Mouse (Mus musculus) megakaryocyte, embryonic 14.5 days (primary cell): ENCODE data around the gene Slc37a4. TPM values are rescaled to one million over a fixed set of nuclear protein-coding genes. Genes with fewer than 3 reads are reported as not detected.
"Not testable (repeated sequence)": the region's sequence is repeated elsewhere in the genome, so short reads cannot be mapped to it uniquely, and the experiment has no call there.

Source experiments
- H3K27me3 ChIP-seq: replicated peaks from 2 replicates; pipeline ENCODE3; 2012; ENCODE audit warnings: inconsistent platforms
- H3K36me3 ChIP-seq: replicated peaks from 2 replicates; pipeline ENCODE3; 2012; ENCODE audit warnings: low read length, inconsistent platforms, mixed read lengths
- H3K4me1 ChIP-seq: 2 replicates; pipeline ENCODE4 v1.6.1; 2012; ENCODE audit warnings: inconsistent platforms
- H3K4me3 ChIP-seq: replicated peaks from 2 replicates; pipeline ENCODE3; 2012; ENCODE audit warnings: moderate library complexity, mild to moderate bottlenecking, inconsistent platforms
- H3K9me3 ChIP-seq: 2 replicates; pipeline ENCODE4 v1.6.1; 2012; ENCODE audit warnings: inconsistent platforms
- FLI1 ChIP-seq: IDR thresholded peaks from 2 replicates; pipeline ENCODE4 v1.6.1; 2012; ENCODE audit warnings: low read length, inconsistent platforms, mixed read lengths
- GATA1 ChIP-seq: IDR thresholded peaks from 3 replicates; pipeline ENCODE4 v1.6.1; 2012; ENCODE audit warnings: mixed read lengths, low read length, inconsistent platforms, borderline replicate concordance
- polyA plus RNA-seq: library from polyadenylated mRNA; stranded (reverse); fragments of >175 nt; gene quantifications from 2 replicates; pipeline ENCODE4 v1.2.3, GENCODE M21; 2012; ENCODE audit warnings: low replicate concordance; ENCODE audit not compliant: insufficient read depth

Gene Slc37a4
- 10.2 and 10.4 TPM in 2 replicates for polyA plus RNA-seq

DNA sequence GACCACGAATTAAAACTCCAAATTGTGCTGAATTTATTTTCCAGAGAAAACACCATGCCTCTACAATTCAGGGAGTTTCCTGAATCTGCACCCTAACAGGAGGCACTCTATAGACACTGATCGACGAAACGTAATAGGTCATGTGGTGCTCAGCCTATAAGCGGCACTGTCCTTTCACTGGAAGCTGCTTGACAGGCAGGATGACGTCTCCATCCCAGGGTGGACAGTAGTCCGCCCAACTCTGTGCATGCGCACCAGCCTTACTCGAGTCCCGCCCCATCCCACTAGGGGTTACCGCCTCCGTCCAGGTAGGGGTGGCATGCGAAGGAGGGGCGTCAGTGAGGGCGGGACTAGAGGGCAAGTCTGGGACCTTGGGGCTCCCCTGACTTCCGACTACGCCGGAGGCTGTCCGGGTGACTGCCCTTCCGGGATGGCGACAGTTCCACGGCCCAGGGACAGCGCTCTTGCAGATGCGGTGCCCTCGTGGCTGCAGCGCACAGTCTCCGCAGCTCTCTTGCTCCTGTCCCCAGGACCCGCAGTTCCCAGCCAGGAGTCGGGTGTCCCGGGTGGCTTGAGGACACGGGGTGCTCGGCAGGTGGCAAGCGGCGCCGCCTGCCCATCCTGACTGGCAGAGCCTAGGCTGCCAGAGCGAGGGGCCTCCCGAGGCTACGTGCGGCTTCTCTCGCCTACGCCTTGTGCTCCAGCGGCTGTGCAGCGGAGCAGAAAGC lies at the start of gene Slc37a4:
Gene Slc37a4 (plus strand): TSS at position 169 of the 728 bp plus-strand sequence.
- TF ChIP-seq FLI1 (0 out of 2 replicates have a peak, but pooled peaks have one; percentile 17), GATA1 (no peak)
- peaks cover 58% of the 10 kb centered on the region for H3K4me1 ChIP-seq
- H3K36me3 ChIP-seq, result peaks cover 49% of the 10 kb centered on the region
- H3K9me3 ChIP-seq, result no peaks in the 10 kb centered on the region
- H3K27me3 ChIP-seq, result no peaks in the 10 kb centered on the region
- peak within 1 kb of the TSS; percentile 92 for H3K4me3 ChIP-seq

DNA sequence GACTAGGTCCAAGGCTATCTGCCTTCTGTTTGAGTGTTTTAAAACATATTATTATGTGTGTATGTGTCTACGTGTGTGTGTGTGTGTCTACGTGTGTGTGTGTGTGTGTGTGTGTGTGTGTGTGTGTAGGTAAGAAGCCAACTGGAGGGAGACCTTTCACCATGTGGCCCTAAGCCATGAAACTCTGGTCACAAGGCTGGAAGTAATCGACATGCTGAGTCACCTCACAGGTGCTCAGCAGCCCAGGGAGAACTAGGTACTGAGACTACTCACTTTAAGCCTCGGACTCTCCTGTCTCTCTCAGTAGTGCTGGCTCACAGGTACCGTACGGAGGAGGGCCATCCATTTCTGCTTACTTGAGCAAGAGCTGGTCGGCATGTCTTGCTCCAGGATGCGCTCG lies 49.5 kb upstream of the Slc37a4 start:
- Histone ChIP-seq H3K9me3 (no peaks in the 10 kb centered on the region), H3K27me3 (no peaks in the 10 kb centered on the region), H3K4me3 (no peak overlapping the region), H3K36me3 (peaks cover 71% of the 10 kb centered on the region), H3K4me1 (peaks cover 41% of the 10 kb centered on the region)
- TF ChIP-seq GATA1 (no peak), FLI1 (no peak)

DNA sequence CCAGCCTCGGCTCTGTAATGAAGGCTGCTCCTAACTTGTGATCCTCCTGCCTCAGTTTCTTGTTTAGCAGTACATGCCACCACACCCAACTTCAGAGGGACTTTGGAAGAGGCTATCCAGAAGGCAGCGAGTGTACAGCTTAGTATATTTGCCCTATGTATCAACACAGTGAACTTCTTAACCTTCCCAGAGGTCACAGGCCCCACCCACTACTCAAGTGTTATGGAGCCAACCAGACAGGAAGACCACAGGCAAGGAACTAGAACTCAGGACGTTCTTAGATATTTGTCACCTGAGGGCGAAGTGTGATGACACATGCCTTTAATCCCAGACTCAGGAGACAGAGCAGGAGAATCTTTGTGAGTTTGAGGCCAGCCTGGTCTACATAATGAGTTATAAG lies 49.0 kb upstream of the Slc37a4 start:
- Histone ChIP-seq H3K4me3 (no peak overlapping the region), H3K9me3 (no peaks in the 10 kb centered on the region), H3K4me1 (peaks cover 37% of the 10 kb centered on the region), H3K36me3 (peaks cover 72% of the 10 kb centered on the region), H3K27me3 (no peaks in the 10 kb centered on the region)
- TF ChIP-seq GATA1 (no peak), FLI1 (no peak)

DNA sequence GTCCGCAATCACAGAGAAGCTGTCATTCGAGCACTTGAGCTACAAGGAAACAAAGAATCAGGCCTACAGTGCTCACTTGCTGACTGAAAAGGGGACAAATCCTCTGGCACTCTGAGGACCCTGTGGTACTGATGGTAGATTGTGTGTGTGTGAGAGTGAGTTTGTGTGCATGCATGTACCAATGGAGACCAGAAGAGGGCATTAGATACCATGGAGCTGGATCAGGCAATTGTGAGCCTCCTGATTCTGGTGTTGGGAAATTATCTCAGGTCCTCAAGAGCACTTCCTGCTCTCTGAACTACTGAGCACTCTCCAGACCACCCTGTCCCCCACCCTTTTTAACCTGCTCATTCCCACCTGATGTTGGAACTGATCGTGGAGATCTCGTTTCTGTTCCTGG lies 48.1 kb upstream of the Slc37a4 start:
- H3K36me3 ChIP-seq, result peaks cover 81% of the 10 kb centered on the region
- no peaks in the 10 kb centered on the region for H3K9me3 ChIP-seq
- no peaks in the 10 kb centered on the region for H3K27me3 ChIP-seq
- TF ChIP-seq GATA1, result no peak
- TF ChIP-seq FLI1, result no peak
- H3K4me1 ChIP-seq, result peaks cover 33% of the 10 kb centered on the region
- H3K4me3 ChIP-seq, result no peak overlapping the region

DNA sequence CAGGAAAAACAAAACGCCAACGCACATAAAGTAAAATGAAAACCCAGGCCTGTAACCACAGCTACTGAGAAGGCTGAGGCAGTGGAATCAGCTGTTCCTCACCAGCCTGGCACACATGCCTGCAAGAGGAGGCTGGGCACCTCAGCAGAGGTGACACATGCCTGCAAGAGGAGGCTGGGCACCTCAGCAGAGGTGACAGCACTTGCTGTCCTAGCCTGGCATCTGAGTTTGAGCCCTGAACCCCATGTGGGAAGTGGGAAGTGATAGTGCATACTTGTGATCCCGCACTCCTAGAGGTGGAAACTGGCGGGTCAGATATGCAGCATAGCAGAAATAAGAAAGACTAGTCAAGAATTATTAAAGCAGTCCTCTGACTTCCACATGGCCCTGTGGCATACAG lies 45.3 kb upstream of the Slc37a4 start:
- Histone ChIP-seq H3K4me1 (peaks cover 19% of the 10 kb centered on the region), H3K9me3 (no peaks in the 10 kb centered on the region), H3K4me3 (no peak overlapping the region), H3K27me3 (no peaks in the 10 kb centered on the region), H3K36me3 (peaks cover 99% of the 10 kb centered on the region)
- no peak for TF ChIP-seq FLI1

DNA sequence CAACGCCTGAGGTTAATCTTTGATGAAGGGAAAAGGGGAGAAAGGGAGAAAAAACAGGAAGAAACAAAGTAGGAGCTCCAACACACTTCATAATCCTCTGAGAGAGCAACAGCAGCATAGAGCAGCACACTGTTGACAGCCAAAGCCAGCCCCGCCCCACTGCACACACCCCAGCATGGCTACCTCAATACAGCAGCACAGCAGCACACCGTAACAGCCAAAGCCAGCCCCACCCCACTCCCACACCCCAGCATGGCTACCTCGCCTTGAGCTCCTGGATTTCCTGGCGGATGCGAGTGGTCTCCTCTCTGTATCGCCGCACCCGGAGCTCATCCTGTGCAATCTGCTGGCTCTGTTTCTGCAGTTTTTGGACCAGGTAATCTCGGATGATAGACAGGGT lies 44.3 kb upstream of the Slc37a4 start:
- no peaks in the 10 kb centered on the region for H3K9me3 ChIP-seq
- TF ChIP-seq GATA1 (no peak), FLI1 (no peak)
- H3K27me3 ChIP-seq, result no peaks in the 10 kb centered on the region
- H3K36me3 ChIP-seq, result peaks cover 99% of the 10 kb centered on the region
- no peak overlapping the region for H3K4me3 ChIP-seq
- H3K4me1 ChIP-seq, result peaks cover 22% of the 10 kb centered on the region

DNA sequence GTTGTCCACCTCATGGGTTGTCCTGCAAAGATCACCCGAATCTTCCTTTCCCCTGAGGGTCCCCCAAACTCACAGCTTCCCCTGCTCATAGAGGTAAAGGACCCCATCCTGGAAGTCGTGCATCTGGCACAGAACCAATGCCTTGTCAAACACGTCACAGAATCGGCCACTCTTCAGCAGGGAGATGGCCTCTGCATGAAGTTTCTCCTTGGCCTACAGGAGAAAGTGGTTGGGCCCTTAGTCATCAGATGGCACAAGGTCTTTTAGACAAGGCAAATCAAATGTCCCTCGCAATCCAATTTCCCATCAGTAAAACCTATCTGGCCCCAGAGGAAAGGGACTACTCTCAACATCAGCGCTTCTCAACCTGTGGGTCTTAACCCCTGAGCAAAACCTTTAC lies 43.5 kb upstream of the Slc37a4 start:
- peaks cover 25% of the 10 kb centered on the region for H3K4me1 ChIP-seq
- no peaks in the 10 kb centered on the region for H3K9me3 ChIP-seq
- no peaks in the 10 kb centered on the region for H3K27me3 ChIP-seq
- H3K36me3 ChIP-seq, result peaks cover 98% of the 10 kb centered on the region
- TF ChIP-seq GATA1, result no peak
- TF ChIP-seq FLI1, result no peak
- H3K4me3 ChIP-seq, result no peak overlapping the region

DNA sequence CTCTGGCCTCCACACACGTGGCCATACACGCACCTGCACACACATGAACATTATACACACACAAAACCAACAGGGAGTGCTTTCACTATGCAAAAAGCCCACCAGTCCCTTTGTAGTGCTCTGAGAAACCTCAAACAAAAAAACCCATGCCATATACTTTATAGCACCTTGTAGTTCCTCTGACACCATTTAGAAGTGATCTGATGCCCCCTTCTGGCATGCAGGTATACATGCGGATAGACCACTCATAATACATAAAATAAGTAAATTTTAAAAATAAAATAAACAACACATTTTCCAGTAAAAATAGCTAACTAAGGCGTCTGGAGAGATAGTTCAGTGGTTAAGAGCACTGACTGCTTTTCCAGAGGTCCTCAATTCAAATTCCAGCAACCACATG lies 39.4 kb upstream of the Slc37a4 start:
- Histone ChIP-seq H3K27me3 (no peaks in the 10 kb centered on the region), H3K9me3 (no peaks in the 10 kb centered on the region), H3K36me3 (peaks cover 75% of the 10 kb centered on the region), H3K4me3 (no peak overlapping the region), H3K4me1 (peaks cover 21% of the 10 kb centered on the region)
- TF ChIP-seq FLI1 (no peak), GATA1 (no peak)

DNA sequence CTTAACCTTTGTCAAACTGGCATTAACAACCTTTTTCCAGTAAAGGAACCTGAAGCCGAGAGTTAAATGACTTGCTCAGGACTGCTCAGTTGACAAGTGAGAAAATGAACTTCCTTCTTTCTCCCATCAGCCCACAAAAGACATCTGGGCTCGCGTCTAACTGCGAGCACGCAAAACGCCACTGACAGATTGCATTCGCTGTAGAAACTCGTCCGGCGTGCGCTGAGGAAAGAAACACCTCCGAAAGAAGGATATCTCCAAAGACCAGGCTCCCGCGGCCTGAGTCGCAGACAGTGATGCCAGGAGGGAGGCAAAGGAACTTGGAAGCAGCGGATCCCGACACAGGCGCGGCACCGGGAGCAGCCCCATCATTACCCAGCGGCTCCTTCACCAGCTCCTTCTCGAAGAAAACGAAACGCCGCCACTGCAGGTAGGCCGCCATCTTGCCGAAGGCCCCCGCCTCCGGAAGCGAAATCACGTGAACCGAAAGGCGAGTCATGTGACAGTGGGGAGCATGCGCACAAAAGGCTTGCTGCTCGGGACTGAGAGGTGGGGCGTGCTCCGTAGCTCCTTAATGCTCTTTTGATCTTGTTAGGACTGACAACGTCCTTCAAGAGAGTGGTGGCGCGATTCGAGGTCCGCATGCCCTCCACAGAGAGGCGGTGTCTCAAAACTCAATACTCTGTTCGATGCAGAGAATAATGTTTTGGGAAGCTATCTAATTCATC lies 35.3 kb upstream of the Slc37a4 start, which contains the start of gene Vps11:
Gene Vps11 (minus strand): TSS at position 481 of the 728 bp plus-strand sequence.
- TF ChIP-seq FLI1, result peak; percentile 73
- no peak for TF ChIP-seq GATA1
- H3K9me3 ChIP-seq, result no peaks in the 10 kb centered on the region
- H3K4me1 ChIP-seq, result peaks cover 25% of the 10 kb centered on the region
- no peaks in the 10 kb centered on the region for H3K27me3 ChIP-seq
- H3K36me3 ChIP-seq, result peaks cover 34% of the 10 kb centered on the region
- peak within 1 kb of the TSS; percentile 94 for H3K4me3 ChIP-seq

DNA sequence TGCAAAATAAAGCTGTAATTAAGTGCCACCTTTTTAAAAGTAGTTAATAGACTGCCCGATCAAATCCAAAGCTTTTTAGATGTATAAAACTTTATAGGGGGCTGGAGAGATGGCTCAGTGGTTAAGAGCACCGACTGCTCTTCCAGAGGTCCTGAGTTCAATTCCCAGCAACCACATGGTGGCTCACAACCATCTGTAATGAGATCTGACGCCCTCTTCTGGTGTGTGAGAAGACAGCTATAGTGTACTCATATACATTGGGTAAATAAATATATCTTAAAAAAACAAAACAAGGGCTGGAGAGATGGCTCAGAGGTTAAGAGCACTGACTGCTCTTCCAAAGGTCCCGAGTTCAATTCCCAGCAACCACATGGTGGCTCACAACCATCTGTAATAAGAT lies 34.7 kb upstream of the Slc37a4 start:
- H3K27me3 ChIP-seq, H3K9me3 ChIP-seq: not testable (repeated sequence)
- H3K36me3 ChIP-seq, result peaks cover 28% of the 10 kb centered on the region
- H3K4me3 ChIP-seq, result peak overlapping the region; percentile 94
- H3K4me1 ChIP-seq, result peaks cover 24% of the 10 kb centered on the region
